Mouse (Mus musculus): ENCODE results near the gene Mettl27.

DNA sequence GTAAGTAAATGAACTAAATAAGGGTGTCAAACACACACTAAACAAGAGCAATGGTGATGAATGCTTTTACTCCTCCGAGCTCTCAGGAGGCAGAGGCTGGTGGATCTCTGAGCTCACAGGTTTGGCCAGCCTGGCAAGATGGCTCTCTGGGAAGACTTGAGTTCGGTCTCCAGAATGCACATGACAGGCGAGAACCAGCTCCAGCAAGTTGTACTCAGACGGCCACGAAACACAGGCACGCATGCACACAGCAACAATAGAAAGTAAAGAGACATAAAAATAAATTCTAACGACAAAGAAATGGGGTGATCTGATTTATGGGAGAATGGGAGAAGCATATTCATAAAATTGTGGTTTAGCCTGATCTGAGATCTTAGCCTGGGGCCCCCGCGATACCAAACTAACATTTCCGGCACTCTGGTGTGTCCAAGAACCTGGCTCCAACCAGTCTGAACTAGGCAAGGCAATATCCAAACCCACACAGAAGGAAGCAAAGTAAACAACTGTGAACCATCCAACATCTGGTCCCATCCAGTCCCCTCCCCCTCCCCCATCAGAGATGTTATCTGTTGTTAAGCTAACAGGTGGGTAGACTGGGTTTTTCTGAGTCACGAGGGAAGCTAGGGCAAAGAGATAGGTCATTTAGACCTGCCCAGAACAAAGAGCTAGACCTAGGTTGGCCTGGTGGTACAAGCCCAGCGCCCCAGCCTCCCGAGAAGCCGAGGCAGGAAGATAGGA lies 9.5 kb downstream of the Mettl27 start:
- TF ChIP-seq CTCF (IDR thresholded peaks at IDR 0.05; ENCODE audit: low read depth) (no peak), EP300 (IDR thresholded peaks at IDR 0.05; ENCODE audit: low read depth) (no peak)
